Mouse (Mus musculus): ENCODE measurements around the gene Stra6. TPM values are rescaled to one million over a fixed set of nuclear protein-coding genes. Genes with fewer than 3 reads are reported as not detected.

Gene Stra6
- total and polyA plus RNA-seq, 2 experiments from 2014 or later = 8.8 to 20.8 TPM

- Histone ChIP-seq H3K4me2 (ENCODE audit: low read depth, low read length, poor library complexity, severe bottlenecking) (no peak overlapping the region), H3K9me3 (ENCODE audit: low read length) (no peaks in the 10 kb centered on the region), H3K27ac (ENCODE audit: low read depth, low read length) (peak overlapping the region; percentile 62), H3K4me3 (ENCODE audit: low read depth, low read length) (no peak overlapping the region), H3K4me1 (ENCODE audit: insufficient read depth, low read length) (peaks cover 20% of the 10 kb centered on the region), H3K27me3 (ENCODE audit: insufficient read depth, low read length) (no peaks in the 10 kb centered on the region), H3K9ac (replicated peaks; ENCODE audit: low read length, poor library complexity, severe bottlenecking) (no peak overlapping the region; the same call in 1 of the 2 replicates), H3K36me3 (ENCODE audit: insufficient read depth, low read length) (no peaks in the 10 kb centered on the region)
- no peak for TF ChIP-seq CTCF (IDR thresholded peaks at IDR 0.05)
- DNase-seq (ENCODE audit: low spot score) = no peak
- ATAC-seq (ENCODE audit: low FRiP score) = peak; percentile 73
- 14% methylated on average over 6 of the region's 6 CpGs for WGBS
Measured at GRCm38 (mm10) chr9:58112321-58112751, 48.7 kb downstream of the Stra6 start.

DNA sequence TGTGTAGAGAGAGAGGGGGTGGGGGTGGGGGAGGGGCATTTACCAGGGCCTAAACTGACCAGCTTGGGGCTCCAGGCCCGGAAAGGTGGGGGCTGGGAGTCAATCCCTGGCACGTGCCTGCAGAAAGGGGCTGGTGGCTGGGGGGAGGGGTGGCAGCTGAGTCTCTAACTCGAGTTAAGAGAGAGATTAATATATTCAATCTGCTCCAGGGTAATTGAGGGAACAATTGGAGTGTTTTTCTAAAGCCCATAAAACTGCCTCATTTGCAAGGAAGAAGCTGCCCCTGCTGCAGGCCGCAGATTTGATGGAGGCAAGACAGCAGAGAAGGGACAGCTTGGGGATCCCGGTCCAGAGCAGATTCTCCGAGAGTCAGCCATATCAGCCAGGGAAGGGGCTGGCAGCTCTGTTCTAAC, 49.3 kb downstream of the Stra6 start:
- DNase-seq (ENCODE audit: low spot score) (peak; percentile 79), ATAC-seq (ENCODE audit: low FRiP score) (peak; percentile 68)
- WGBS = 4% methylated on average over 6 of the region's 6 CpGs
- Histone ChIP-seq H3K9me3 (ENCODE audit: low read length) (no peaks in the 10 kb centered on the region), H3K27ac (ENCODE audit: low read depth, low read length) (peak overlapping the region; percentile 62), H3K9ac (replicated peaks; ENCODE audit: low read length, poor library complexity, severe bottlenecking) (no peak overlapping the region), H3K4me3 (ENCODE audit: low read depth, low read length) (no peak overlapping the region), H3K27me3 (ENCODE audit: insufficient read depth, low read length) (no peaks in the 10 kb centered on the region), H3K4me2 (ENCODE audit: low read depth, low read length, poor library complexity, severe bottlenecking) (peak overlapping the region; percentile 35; the same call in 1 of the 2 replicates), H3K4me1 (ENCODE audit: insufficient read depth, low read length) (peaks cover 20% of the 10 kb centered on the region), H3K36me3 (ENCODE audit: insufficient read depth, low read length) (no peaks in the 10 kb centered on the region)
- TF ChIP-seq CTCF (IDR thresholded peaks at IDR 0.05) = no peak

DNA sequence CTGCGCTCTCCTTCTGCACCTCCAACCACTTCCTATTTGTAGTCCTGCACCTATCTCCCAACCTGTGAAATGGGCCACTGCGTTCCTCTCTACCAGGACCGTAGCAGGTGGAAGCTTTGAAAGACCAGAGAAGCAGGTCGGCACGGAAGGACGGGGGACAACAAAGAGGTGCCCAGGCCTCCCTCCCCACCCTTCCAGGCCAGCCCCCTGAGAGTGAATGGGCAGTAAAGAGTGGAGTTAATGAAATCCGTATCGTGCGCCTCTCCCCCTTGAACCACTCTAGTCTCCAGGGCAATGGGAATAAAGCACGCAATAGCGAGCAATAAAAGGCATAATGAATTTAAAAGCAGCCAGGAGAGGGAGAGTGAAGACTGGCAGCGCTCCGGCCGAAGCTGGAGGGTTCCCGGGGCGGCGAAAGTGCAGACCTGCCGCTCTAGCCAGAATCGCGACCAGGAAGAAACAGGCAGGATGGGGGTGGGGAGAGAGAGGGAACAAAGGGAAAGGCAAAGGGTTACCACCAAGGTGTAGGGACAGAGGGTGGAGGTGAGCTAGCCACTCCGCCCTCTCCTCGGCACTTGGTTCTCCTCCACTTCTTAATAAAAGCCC, 49.8 kb downstream of the Stra6 start:
- DNase-seq (ENCODE audit: low spot score) (no peak), ATAC-seq (ENCODE audit: low FRiP score) (no peak)
- H3K27me3 ChIP-seq (ENCODE audit: insufficient read depth, low read length) = no peaks in the 10 kb centered on the region
- H3K9me3 ChIP-seq (ENCODE audit: low read length) = no peaks in the 10 kb centered on the region
- H3K4me2 ChIP-seq (ENCODE audit: low read depth, low read length, poor library complexity, severe bottlenecking) = peak overlapping the region; percentile 35
- 4% methylated on average over 22 of the region's 22 CpGs for WGBS
- H3K9ac ChIP-seq (replicated peaks; ENCODE audit: low read length, poor library complexity, severe bottlenecking) = no peak overlapping the region
- no peaks in the 10 kb centered on the region for H3K36me3 ChIP-seq (ENCODE audit: insufficient read depth, low read length)
- peak overlapping the region; percentile 62 for H3K27ac ChIP-seq (ENCODE audit: low read depth, low read length)
- H3K4me3 ChIP-seq (ENCODE audit: low read depth, low read length) = no peak overlapping the region
- peaks cover 20% of the 10 kb centered on the region for H3K4me1 ChIP-seq (ENCODE audit: insufficient read depth, low read length)
- 0 out of 2 replicates have a peak, but pooled peaks have one; percentile 19 for TF ChIP-seq CTCF (IDR thresholded peaks at IDR 0.05)

DNA sequence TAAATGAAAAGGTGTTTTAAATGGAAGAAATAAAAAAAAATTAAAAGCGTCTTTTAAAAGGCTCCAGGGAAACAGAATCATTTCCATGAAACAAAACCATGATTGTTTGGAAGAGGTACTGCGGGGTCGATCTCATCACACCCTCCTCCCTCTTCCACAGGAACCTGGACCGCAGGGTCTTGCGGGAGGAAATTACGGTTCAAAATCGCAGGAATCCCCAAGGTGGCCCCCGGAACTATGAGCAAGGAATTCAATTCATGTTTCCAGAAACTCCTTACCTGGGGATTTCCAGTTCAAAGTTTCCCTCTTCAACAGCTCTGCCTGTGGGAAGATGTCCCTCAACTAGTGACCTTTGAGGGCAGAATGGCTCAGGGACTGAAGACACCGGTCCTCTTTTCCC, 50.4 kb downstream of the Stra6 start:
- no peaks in the 10 kb centered on the region for H3K36me3 ChIP-seq (ENCODE audit: insufficient read depth, low read length)
- no peak overlapping the region for H3K9ac ChIP-seq (replicated peaks; ENCODE audit: low read length, poor library complexity, severe bottlenecking)
- H3K27ac ChIP-seq (ENCODE audit: low read depth, low read length) = no peak overlapping the region
- H3K4me2 ChIP-seq (ENCODE audit: low read depth, low read length, poor library complexity, severe bottlenecking) = no peak overlapping the region
- 15% methylated on average over 9 of the region's 9 CpGs for WGBS
- H3K4me1 ChIP-seq (ENCODE audit: insufficient read depth, low read length) = peaks cover 20% of the 10 kb centered on the region
- H3K9me3 ChIP-seq (ENCODE audit: low read length) = no peaks in the 10 kb centered on the region
- no peak for DNase-seq (ENCODE audit: low spot score)
- no peak for ATAC-seq (ENCODE audit: low FRiP score)
- TF ChIP-seq CTCF (IDR thresholded peaks at IDR 0.05) = no peak
- H3K27me3 ChIP-seq (ENCODE audit: insufficient read depth, low read length) = no peaks in the 10 kb centered on the region
- no peak overlapping the region for H3K4me3 ChIP-seq (ENCODE audit: low read depth, low read length)

DNA sequence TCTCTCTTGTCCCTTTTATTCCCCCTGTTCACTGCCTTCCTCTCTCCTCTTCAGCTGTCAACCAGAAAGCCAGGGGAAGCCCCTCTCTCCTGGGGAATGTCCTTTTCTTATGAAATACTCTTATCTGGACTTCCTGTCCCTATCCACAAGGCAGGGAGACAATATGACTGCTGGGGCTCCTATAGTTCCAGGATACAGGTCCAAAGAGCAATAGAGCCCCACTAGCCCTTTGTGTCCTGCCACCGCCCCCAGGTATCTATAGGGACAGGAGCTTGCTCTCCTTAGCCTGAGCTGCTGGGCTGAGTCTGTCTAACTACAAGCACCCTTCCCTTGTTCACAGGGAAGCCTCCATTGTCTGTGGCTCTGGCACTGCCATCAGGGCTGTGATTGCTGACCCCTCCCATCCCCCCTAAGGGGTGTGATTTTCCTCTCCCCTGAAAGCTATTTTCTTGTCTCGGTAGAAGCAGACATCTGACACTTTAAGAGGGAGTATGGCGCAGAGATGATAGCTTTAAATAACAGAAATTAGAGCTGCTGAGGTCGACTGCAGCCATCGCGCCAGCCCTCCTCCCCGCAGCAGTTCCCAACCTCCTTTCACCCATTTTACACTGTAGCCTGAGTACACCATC, 51.8 kb downstream of the Stra6 start:
- Histone ChIP-seq H3K27me3 (ENCODE audit: insufficient read depth, low read length) (no peaks in the 10 kb centered on the region), H3K36me3 (ENCODE audit: insufficient read depth, low read length) (no peaks in the 10 kb centered on the region), H3K4me3 (ENCODE audit: low read depth, low read length) (no peak overlapping the region), H3K9me3 (ENCODE audit: low read length) (no peaks in the 10 kb centered on the region), H3K4me1 (ENCODE audit: insufficient read depth, low read length) (peaks cover 20% of the 10 kb centered on the region), H3K27ac (ENCODE audit: low read depth, low read length) (no peak overlapping the region), H3K9ac (replicated peaks; ENCODE audit: low read length, poor library complexity, severe bottlenecking) (no peak overlapping the region), H3K4me2 (ENCODE audit: low read depth, low read length, poor library complexity, severe bottlenecking) (no peak overlapping the region)
- 39% methylated on average over 7 of the region's 7 CpGs for WGBS
- ATAC-seq (ENCODE audit: low FRiP score) (no peak), DNase-seq (ENCODE audit: low spot score) (no peak)
- TF ChIP-seq CTCF (IDR thresholded peaks at IDR 0.05) = no peak

GRCm38 (mm10) chr9:58116024-58116651, 52.5 kb downstream of the Stra6 start:
- H3K9ac ChIP-seq (replicated peaks; ENCODE audit: low read length, poor library complexity, severe bottlenecking) = no peak overlapping the region
- H3K4me2 ChIP-seq (ENCODE audit: low read depth, low read length, poor library complexity, severe bottlenecking) = no peak overlapping the region
- TF ChIP-seq CTCF (IDR thresholded peaks at IDR 0.05) = no peak
- no peaks in the 10 kb centered on the region for H3K36me3 ChIP-seq (ENCODE audit: insufficient read depth, low read length)
- H3K27me3 ChIP-seq (ENCODE audit: insufficient read depth, low read length) = no peaks in the 10 kb centered on the region
- ATAC-seq (ENCODE audit: low FRiP score) (no peak), DNase-seq (ENCODE audit: low spot score) (no peak)
- peaks cover 18% of the 10 kb centered on the region for H3K4me1 ChIP-seq (ENCODE audit: insufficient read depth, low read length)
- 46% methylated on average over 7 of the region's 7 CpGs for WGBS
- H3K27ac ChIP-seq (ENCODE audit: low read depth, low read length) = no peak overlapping the region
- no peaks in the 10 kb centered on the region for H3K9me3 ChIP-seq (ENCODE audit: low read length)
- no peak overlapping the region for H3K4me3 ChIP-seq (ENCODE audit: low read depth, low read length)

Data from midbrain, postnatal 0 days (tissue).